Mouse (Mus musculus) embryonic facial prominence, embryonic 10.5 days (tissue): ENCODE measurements at regions not wholly inside any gene's neighbourhood (a gene's known extent, or its start where the extent isn't known, plus 50 kb on each side); places are given as distances from the start of the nearest gene placed in this dataset.

Experiments used
- DNase-seq: peaks from one replicate; pipeline ENCODE4 v3.0.0-alpha.2; 2017; ENCODE audit warnings: low spot score
- H3K27ac ChIP-seq: fragments of 300-500 bp; sonication (generic); replicated peaks from 2 replicates; pipeline ENCODE4 v1.5.1; 2016; ENCODE audit warnings: mild to moderate bottlenecking
- H3K27me3 ChIP-seq: fragments of 300-500 bp; sonication (generic); replicated peaks from 2 replicates; pipeline ENCODE4 v1.6.1; 2016; ENCODE audit warnings: low read depth, mild to moderate bottlenecking; ENCODE audit not compliant: poor library complexity, severe bottlenecking
- H3K36me3 ChIP-seq: fragments of 300-500 bp; sonication (generic); replicated peaks from 2 replicates; pipeline ENCODE4 v1.6.1; 2016; ENCODE audit warnings: mild to moderate bottlenecking, moderate library complexity
- H3K4me1 ChIP-seq: fragments of 300-500 bp; sonication (generic); 2 replicates; pipeline ENCODE4 v1.6.1; 2016
- H3K4me3 ChIP-seq: fragments of 300-500 bp; sonication (generic); 2 replicates; pipeline ENCODE4 v1.5.1; 2016; ENCODE audit warnings: mild to moderate bottlenecking, moderate library complexity
- H3K9me3 ChIP-seq: fragments of 300-500 bp; sonication (generic); 2 replicates; pipeline ENCODE4 v1.6.1; 2016; ENCODE audit warnings: mild to moderate bottlenecking
- WGBS: fragments of 180-500 bp; shearing (Covaris S2); methylation state at CpG from one replicate; pipeline ENCODE4 v1.1.7; 2016; 5-methylcytosine and 5-hydroxymethylcytosine counted together

DNA sequence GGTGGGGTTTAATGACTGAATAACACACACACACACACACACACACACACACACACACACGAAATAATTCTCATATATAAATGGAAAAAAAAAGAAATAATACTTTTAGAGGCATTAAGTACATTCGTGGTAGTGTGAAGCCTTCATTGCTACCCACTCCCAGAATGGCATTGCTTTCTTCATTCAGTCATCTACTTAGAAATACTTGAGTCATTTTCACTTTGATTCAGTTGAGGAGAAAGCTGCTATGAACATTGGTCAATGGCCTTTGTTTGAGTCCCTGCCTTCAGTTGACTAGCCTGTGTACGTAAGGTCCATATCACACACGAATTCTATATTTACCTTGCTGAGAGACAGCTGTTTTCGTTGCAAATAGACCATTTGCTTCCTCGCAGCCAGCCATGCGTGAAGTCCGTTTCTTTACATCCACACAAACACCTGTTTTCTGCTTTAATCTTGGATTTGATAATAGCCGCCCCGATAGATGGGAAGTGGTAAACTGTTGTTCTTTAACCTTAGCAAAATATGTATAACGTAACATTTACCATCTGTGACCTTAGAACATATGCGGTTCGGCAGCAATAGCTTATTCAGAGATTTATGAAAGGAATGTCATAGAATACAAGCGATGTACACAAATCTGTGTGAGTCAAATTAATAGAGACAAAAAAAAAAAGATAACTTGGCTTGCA lies 72.3 kb upstream of the Cpm start:
- H3K36me3 ChIP-seq = no peaks in the 10 kb centered on the region
- H3K27me3 ChIP-seq = peaks cover 5% of the 10 kb centered on the region
- H3K9me3 ChIP-seq = no peaks in the 10 kb centered on the region
- H3K27ac ChIP-seq = no peak overlapping the region
- no peak for DNase-seq
- H3K4me3 ChIP-seq = no peak overlapping the region
- 85% methylated on average over 14 of the region's 14 CpGs for WGBS
- H3K4me1 ChIP-seq = peaks cover 38% of the 10 kb centered on the region

DNA sequence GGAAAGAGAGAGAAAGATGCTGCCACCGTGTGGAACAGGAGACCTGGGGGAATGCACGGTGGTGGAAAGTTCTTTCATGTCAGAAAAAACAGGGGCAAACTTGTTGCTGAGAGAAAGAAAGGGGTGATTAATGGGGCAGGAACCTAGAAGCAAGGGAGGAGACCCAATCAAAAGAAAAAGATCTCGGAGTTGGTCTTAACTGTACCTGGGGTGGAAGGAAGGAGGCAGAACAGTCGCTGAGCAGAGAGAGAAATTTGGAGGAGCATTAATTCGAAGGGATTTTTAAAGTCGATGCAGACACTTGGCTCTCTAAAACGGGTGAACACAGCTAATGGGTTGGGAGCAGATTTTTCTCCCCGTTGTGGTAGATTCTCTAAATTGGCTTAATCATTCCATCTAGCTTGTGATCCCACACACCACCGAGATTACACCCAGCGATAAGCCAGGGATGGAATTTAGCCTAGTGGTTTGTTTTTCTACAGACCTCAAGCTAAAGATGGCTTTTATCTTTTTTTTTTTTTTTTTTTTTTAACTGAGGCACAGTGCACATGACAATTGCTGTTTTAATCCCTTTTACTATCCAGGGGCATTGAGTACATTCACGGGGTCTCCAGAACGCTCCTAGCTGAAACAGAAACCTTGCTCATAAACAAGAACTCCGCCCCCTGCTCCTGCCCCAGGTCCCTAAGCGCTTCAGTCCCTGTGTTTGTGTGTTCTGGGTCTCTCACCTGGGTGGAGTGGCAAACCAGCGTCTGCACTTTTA lies 73.1 kb upstream of the Cpm start:
- DNase-seq = no peak
- Histone ChIP-seq H3K27me3 (peaks cover 5% of the 10 kb centered on the region), H3K36me3 (no peaks in the 10 kb centered on the region), H3K4me1 (peaks cover 30% of the 10 kb centered on the region), H3K4me3 (no peak overlapping the region), H3K9me3 (no peaks in the 10 kb centered on the region), H3K27ac (no peak overlapping the region)
- 50% methylated on average over 15 of the region's 15 CpGs for WGBS

DNA sequence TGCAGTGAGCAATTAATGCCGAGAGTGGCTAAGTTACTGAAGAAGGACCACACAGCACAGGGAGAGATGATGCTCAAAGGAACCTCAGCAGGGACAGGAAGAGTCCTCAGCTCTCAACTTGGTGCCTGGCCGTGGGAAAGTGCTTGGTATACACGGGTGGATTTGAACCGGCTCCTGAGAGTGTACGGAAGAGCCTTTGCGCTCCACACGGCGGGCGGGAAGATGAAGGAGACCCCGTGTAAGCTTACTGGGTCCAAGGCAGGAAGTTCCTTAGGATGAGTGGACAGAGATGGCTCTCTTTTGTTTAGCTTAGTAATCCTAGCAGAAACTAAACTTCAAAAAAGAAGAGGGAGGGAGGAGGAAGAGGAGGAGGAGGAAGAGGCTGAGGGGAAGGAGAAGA lies 73.8 kb upstream of the Cpm start:
- 88% methylated on average over 10 of the region's 10 CpGs for WGBS
- H3K4me1 ChIP-seq = peaks cover 24% of the 10 kb centered on the region
- H3K9me3 ChIP-seq = no peaks in the 10 kb centered on the region
- no peaks in the 10 kb centered on the region for H3K36me3 ChIP-seq
- H3K4me3 ChIP-seq = no peak overlapping the region
- DNase-seq = no peak
- H3K27ac ChIP-seq = no peak overlapping the region; the same call in 1 of the 2 replicates
- peaks cover 5% of the 10 kb centered on the region for H3K27me3 ChIP-seq

DNA sequence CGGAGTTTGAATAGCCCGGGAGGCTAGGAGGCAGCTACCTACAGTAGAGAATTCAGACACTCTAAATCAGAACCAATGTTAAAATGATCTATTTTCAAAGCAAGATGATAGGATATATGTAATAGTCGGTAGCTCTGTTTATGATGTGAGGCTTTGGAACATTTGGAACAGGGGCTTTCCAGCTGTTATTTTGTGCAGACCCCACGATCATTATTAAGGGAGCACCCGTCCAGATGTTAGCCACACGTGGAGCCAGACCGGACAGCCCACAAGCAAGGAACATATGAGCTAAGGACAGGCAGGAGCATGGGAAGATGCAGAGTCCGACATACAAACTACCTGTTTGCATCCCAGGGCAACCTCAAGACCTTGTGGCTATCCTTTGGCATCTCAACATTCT lies 74.3 kb upstream of the Cpm start:
- no peaks in the 10 kb centered on the region for H3K36me3 ChIP-seq
- no peak overlapping the region for H3K4me3 ChIP-seq
- peaks cover 19% of the 10 kb centered on the region for H3K4me1 ChIP-seq
- H3K27me3 ChIP-seq = peaks cover 5% of the 10 kb centered on the region
- WGBS = 88% methylated on average over 8 of the region's 8 CpGs
- DNase-seq = no peak
- no peak overlapping the region for H3K27ac ChIP-seq
- H3K9me3 ChIP-seq = no peaks in the 10 kb centered on the region

DNA sequence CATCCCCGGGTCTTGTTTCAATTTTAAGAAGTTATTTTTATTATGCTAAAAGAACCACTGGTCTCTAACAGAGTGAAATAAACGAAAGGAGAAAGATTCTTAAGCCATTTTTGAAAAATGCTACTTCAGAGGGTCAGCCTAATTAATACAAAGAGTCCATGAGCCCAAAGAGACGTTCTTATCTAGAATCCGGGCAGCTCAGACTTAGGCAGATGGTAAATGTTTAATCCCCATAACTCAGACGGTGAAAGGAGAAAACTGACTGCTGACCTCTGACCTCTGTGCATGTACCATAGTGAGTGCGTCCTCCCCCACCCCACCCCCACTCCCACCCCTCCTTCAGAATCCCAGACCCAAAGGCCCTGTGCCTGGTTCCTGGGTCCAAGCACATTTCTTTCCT lies 74.8 kb upstream of the Cpm start:
- H3K4me3 ChIP-seq = no peak overlapping the region
- 64% methylated on average over 6 of the region's 6 CpGs for WGBS
- no peak overlapping the region for H3K27ac ChIP-seq
- no peak for DNase-seq
- peaks cover 5% of the 10 kb centered on the region for H3K27me3 ChIP-seq
- no peaks in the 10 kb centered on the region for H3K9me3 ChIP-seq
- H3K36me3 ChIP-seq = no peaks in the 10 kb centered on the region
- peaks cover 14% of the 10 kb centered on the region; the same call in 1 of the 2 replicates for H3K4me1 ChIP-seq

DNA sequence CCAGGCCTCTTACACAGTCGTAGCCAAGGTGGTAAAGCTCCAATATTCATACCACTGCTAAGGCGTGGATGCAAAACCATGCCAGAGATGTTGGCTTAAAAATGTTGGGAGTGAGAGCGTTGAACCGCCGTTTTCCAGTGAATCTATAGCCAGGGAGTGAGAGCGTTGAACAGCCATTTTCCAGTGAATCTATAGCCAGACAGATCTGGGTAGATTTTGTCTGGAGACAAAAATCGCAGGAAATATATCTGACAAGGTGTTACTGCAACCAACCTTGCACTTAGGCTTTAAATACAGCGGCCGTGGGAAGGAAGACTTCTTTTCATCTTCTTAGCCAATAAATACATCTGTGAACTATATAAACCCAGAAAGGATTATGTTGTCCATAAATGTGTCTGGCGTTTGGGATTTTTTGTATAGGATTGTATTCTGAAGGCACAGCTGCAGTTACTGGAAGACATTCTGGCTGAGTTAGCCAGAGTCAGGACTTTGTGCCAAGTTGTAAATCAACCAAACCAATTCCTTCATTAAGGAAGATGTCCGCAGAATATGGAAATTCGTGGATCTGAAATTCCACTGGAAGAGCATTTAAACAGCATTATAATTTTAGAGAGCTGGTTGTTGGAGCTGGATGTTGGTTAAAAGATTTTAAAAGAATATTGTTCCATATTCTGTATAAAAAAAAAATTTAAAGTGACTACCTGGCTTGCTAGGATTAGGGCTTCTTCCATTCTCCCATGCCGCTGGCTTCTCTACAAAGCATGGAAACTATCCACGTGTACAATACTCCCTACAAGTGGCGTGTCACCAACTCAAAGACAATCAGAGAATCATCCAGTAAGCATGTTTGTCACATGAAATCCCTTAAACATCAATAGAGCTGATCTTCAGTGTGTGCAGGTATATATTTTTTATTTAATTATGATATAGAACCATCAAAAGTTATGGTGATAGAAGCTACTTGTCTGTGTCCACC lies 75.8 kb upstream of the Cpm start:
- H3K27me3 ChIP-seq = peaks cover 5% of the 10 kb centered on the region
- H3K9me3 ChIP-seq = no peaks in the 10 kb centered on the region
- H3K4me3 ChIP-seq = no peak overlapping the region
- no peak for DNase-seq
- peaks cover 10% of the 10 kb centered on the region; the same call in 1 of the 2 replicates for H3K4me1 ChIP-seq
- no peaks in the 10 kb centered on the region for H3K36me3 ChIP-seq
- 92% methylated on average over 15 of the region's 15 CpGs for WGBS
- no peak overlapping the region for H3K27ac ChIP-seq

DNA sequence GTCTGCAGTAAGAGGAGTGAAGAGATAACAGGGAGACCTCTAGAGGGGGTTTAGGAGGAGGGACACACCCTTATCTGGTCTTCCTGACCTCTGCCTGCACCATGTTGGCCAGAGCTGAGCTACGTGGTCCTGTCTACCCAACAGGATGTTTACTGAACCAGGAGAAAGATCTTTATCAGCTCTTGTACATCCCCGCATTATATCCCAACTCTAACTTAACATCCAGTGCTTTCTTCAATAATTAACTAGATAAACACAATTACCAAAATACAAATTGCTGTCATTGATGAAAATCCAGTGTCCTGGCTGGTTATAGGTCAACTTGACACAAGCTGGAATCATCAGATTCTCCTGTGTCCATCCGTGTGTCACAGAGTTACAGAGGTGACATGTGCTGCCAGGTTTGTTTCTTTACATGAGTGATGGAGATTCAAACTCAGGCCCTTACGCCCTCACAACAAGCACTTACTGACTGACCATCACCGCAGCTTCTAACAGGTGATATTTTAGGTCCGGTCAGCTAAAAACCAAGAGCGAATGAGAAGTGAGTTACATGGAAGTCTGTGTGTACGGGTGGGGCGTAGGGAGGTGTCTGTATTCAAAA lies 77.1 kb upstream of the Cpm start:
- H3K4me3 ChIP-seq = no peak overlapping the region
- DNase-seq = no peak
- peaks cover 17% of the 10 kb centered on the region for H3K4me1 ChIP-seq
- H3K9me3 ChIP-seq = no peaks in the 10 kb centered on the region
- no peak overlapping the region for H3K27ac ChIP-seq
- H3K27me3 ChIP-seq = peaks cover 5% of the 10 kb centered on the region
- no peaks in the 10 kb centered on the region for H3K36me3 ChIP-seq
- WGBS = 89% methylated on average over 9 of the region's 9 CpGs

DNA sequence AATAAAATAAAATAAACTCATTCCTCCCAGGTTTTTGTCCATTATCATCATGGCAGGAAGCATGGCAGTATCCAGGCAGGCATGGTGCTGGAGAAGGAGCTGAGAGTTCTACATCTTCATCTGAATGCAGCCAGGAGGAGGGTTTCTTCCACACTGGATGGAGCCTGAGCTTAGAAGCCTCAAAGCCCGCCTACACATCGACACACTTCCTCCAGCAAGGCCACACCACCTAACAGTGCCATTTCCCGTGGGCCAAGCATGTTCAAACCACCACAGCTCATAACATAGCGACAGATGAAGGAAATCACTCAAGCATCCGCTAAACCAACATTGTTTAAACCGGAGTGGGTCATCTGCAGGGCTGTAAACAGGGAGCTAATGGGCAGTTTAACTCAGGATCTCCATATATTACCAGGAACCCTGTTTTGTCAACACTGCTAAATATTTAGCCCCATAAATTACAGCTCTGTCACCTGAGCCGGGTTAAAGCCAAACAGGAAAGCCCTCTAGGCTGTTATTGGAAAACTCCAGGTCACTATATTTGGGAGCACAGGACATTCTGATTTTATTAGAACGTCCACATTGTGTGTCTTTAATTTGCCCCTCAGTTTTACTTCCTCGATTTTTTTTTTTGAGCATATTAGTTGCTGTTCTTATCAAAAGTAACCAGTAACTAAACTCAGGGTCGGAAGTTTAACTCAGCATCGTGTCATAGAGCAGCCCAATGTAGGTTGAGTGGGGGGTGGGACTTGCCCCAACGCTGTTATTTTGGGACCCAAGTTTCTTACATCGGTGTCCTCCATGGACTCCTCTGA lies 77.9 kb upstream of the Cpm start:
- 85% methylated on average over 13 of the region's 13 CpGs for WGBS
- Histone ChIP-seq H3K36me3 (no peaks in the 10 kb centered on the region), H3K27me3 (peaks cover 5% of the 10 kb centered on the region), H3K4me3 (no peak overlapping the region), H3K9me3 (no peaks in the 10 kb centered on the region), H3K4me1 (peaks cover 17% of the 10 kb centered on the region), H3K27ac (no peak overlapping the region)
- no peak for DNase-seq

DNA sequence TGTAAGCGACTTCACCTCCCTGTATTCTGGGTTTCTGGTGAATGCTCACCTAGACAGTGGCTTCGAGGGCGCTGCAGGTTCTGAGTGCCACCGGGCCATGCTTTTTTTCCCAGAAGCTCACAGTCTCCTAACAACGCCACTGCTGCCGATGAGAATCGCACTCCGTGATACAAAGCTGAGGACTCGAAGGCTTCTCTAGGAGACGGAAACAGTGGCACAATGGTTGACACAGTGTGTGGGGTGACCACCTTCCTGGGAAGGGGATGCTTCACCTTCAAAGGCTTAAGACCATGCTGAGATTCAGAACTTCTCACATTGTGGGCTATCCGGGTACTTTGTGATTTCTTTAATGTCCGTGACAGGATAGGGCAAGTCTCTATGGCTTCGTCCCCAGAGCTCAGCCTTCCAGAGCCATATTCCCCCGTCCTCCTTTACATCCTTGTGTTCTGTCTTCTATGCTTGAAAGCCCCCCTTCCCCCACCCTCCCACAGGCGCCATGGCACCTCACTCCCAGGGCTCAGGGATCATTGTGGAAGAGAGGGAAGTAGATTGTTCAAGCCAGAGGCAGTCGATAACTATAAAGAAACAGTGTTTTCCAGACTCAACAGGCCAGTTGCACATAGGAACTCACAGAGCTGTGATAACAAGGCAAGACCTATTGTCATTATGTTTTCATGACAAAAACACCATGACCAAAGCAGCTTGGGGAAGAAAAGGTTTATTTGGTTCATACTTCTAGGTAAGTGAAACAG lies 79.3 kb upstream of the Cpm start:
- DNase-seq = no peak
- Histone ChIP-seq H3K27ac (no peak overlapping the region), H3K27me3 (no peaks in the 10 kb centered on the region), H3K4me3 (no peak overlapping the region), H3K9me3 (no peaks in the 10 kb centered on the region), H3K4me1 (peaks cover 12% of the 10 kb centered on the region), H3K36me3 (no peaks in the 10 kb centered on the region)
- 90% methylated on average over 16 of the region's 16 CpGs for WGBS

DNA sequence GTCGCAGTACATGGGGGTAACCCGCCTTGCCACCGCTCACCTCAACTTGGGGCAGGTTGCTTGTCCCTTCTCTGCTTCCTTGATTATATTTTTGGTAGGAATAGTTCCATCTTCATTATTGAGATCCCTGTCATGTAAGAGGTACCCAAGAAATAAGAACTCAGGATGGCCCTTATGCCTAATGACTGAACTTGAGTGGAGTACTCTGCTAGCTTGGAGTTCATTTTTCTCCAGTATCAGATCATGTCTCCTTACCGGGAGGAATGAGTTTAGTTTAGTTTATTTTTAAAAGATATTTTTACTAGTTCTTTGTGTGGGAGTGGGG lies 79.8 kb upstream of the Cpm start:
- H3K36me3 ChIP-seq = no peaks in the 10 kb centered on the region
- H3K4me3 ChIP-seq = no peak overlapping the region
- H3K4me1 ChIP-seq = peaks cover 13% of the 10 kb centered on the region
- H3K27ac ChIP-seq = no peak overlapping the region
- no peak for DNase-seq
- 92% methylated on average over 4 of the region's 4 CpGs for WGBS
- no peaks in the 10 kb centered on the region; the same call in 1 of the 2 replicates for H3K27me3 ChIP-seq
- no peaks in the 10 kb centered on the region for H3K9me3 ChIP-seq

DNA sequence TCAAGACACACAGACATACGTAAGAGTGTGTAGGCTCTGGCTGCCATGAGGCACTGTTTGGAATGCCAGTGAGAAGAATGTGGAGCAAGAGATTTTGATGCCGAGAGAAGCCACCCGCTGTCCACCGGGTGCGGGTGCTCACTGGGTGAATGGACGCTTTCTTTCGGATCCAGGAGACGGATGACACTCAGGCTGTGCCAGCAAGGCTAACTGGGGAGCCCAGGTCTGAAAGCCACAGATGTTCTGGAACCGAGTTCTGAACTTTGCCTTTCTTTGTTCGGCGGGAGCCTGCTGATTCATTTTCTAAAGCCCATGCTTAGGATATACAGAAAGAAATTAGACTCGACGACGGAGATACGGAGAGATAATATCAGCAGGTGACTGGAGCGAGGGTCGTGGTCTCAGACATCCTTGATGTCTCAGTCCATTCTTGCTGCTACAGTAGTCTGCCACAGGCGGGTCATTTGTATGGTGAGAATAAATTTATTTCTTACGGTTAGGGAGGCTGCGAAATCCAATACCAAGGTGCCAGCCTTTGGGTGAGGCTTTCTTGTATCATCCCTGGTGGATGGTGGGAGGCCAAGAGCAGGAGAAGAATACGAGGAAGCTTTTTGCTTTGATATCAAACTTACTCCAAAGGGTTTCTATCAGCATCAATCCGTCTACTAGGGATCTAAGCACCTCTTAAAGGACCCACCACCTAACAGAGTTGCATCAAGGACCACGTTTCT lies 80.4 kb upstream of the Cpm start:
- Histone ChIP-seq H3K27ac (no peak overlapping the region), H3K4me3 (no peak overlapping the region), H3K36me3 (no peaks in the 10 kb centered on the region), H3K9me3 (no peaks in the 10 kb centered on the region), H3K4me1 (peaks cover 14% of the 10 kb centered on the region), H3K27me3 (no peaks in the 10 kb centered on the region; the same call in 1 of the 2 replicates)
- WGBS = 92% methylated on average over 23 of the region's 23 CpGs
- DNase-seq = no peak
